Mouse (Mus musculus) megakaryocyte, embryonic 14.5 days (primary cell): ENCODE data around the gene Rassf6.

Experiments
- FLI1 ChIP-seq: IDR thresholded peaks from 2 replicates; pipeline ENCODE4 v1.6.1; 2012; ENCODE audit warnings: low read length, inconsistent platforms, mixed read lengths
- GATA1 ChIP-seq: IDR thresholded peaks from 3 replicates; pipeline ENCODE4 v1.6.1; 2012; ENCODE audit warnings: mixed read lengths, low read length, inconsistent platforms, borderline replicate concordance

GRCm38 (mm10) chr5:90628530-90628929 is 11.9 kb downstream of the Rassf6 start:
- TF ChIP-seq GATA1 (no peak), FLI1 (no peak)
